Mouse (Mus musculus): ENCODE data around the gene Sec22b. TPM values are rescaled to one million over a fixed set of nuclear protein-coding genes. Genes with fewer than 3 reads are reported as not detected.

Sec22b gene
- 10 to 100 TPM; 67.9 to 81.1 TPM for total RNA-seq (2021)

DNA sequence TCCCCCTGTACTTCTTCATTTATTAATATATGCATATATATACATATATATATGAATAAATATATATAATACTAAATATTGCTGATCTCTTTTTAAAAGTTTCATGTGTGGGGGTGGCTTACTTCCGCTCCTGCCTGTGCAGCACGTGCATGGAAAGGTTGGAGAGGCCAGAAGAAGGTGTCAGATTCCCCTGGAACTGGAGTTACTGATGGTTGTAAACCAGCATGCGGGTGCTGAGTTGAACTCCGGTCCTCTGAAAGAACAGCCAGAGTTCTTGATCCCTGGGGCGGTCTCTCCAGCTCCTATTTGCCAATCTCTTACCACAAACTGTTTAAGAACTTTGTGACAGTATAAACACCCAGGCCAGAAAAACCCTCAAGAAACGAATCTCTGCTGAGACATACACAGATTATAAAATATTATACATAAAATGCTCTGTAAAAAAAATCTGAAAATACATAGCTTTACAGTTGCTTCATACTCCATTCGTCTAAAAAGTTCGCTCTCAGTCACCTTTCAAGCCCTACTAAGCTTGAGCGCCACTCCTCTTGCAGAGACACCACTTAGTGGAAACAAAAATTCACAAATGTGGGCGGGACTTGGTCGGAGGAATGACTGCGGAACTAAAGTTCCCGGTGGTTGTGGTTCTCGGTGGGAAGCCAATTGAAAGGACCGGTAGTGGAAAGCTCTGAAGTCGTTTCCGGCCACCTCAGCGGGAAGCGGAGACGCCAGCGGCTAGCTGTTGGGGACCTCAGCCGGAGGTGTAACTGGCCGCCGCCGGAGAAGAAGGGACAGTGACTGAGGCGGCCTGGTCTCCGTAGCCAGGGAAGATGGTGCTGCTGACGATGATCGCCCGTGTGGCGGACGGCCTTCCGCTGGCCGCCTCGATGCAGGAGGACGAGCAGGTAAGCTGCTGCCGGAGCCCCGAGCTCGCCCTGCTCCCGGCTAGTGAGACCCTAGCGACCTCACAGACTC, at the start of gene Sec22b:
Gene Sec22b (plus strand): TSS at position 675 of the 975 bp plus-strand sequence.
- peak; percentile 77 to 88 for DNase-seq (ENCODE audit: extremely low spot score in 1 of 2, low spot score in 1 of 2)

DNA sequence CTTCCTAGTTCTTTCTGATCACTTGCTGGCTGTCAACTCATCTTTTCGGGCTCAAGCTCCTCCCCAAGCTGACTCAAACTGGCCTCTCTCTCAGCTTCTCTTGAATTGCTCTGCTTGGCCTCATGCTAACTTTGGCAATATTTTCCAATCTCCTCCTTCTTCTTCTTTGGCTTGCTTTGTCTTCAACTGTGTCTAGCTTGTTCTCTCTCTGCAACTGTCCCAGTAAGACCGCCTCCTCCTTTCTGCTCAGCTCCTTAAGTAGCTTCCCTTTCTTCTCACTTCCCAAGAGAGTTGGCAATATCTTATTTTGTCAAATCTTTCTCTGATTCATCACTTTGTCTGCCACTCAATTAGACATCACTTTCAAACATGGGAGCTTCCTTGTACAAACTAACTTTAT, 49.2 kb upstream of the Sec22b start:
- no peak for DNase-seq (ENCODE audit: extremely low spot score in 1 of 2, low spot score in 1 of 2)

DNA sequence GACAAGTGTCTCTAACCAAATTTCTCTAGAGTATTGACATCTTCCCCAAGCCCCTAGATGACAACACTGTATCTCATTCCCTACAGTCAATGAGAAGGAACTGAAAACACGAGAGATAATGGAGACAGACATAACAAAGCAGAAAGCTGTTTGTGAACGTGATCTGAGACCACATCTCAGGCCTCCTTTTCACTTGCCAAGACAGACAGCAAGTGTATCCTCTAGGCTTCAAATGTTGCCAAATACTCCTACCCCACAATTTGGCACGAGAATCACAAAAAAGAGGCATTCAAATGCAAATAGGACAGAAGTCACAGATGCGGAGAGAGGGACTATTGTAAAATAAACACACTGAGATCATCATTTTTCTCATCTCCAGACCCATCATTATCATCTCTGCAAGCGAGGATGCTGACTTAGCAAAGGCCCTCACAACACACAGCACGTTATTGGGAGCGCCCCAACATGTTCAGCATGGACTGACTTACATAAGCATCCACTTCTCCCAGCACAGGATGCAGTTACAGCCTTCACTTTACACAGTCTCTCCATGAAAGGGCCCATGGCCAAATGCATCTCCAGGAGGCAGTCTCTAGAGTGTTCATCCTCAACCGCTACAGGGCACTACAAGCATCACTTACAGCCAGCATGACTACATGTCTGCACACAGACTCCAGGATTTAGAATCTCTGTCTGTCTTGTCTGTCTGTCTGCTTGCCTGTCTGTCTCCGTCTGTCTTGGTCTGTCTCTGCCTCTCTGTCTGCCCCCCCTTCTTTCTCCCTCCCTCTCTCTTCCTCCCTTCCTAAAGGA, 46.2 kb upstream of the Sec22b start:
- peak in 1 of 2 experiments; percentile 23 for DNase-seq (ENCODE audit: extremely low spot score in 1 of 2, low spot score in 1 of 2)

DNA sequence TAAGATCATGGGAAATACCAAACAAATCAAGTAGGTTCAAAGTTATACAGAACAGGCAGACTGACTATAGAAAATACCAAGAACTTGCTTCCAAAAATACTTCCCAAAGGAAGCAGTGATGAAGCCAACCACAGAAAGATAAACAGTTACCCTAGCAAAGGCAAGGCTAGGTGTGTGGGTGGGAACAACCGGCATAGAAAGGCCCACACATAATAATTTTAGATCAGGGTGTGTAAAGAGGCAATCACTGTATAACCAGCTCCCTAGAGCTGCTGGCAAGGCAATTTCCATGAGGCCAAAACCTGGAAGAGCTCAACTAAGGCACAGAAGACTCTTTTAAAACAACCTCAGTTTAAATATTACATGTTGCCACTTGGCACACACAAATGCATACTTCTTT, 41.6 kb upstream of the Sec22b start:
- no peak for DNase-seq (ENCODE audit: extremely low spot score in 1 of 2, low spot score in 1 of 2)

DNA sequence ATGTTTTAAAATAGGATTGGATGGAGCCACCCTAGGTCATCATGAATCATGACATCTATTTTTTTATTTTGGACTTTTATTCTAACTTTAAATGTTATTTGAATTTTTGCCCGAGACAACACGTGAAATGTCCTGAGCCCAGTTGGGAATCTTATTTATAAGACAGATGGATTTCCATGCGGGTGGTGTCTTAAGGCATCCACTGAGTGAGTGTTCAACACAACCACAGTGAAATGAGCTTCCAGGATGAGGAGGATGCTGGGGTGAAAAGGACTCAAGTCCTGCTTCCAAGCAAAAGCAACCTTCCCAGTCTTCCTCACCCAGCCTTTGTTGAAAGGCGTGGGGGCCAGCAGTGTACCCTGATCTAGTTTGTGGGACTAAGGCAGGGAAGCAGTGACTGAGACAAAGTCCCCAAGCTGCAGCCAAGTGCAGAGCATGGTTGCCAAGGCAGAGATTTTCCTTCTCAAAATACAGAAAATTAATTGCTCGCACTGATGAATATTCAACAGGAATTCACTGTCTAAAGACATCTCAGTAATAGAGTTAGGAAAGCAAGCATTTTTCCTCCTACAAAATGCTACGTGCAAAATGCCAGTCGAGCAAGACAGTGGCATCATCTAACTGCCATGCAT, 40.1 kb upstream of the Sec22b start:
- no peak for DNase-seq (ENCODE audit: extremely low spot score in 1 of 2, low spot score in 1 of 2)

DNA sequence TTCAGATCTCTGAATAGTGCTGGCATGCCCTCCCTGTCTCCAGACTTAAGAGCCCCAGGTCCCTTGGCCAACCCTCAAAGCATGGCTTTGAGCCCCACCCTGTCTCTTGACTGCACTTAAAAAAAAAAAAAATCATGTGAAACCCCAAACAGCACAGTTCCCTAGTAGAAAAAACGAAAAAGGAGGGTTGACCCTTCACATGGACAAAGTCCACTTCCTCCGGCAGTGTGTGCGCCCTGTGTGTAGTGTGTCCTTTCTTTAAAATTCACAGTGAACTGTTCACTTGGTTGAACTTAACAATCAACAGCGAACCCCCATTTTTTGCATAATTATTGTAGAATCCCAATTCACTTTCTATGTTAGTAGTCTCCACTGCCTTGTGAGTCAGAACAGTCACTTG, 34.3 kb upstream of the Sec22b start:
- no peak for DNase-seq (ENCODE audit: extremely low spot score in 1 of 2, low spot score in 1 of 2)

DNA sequence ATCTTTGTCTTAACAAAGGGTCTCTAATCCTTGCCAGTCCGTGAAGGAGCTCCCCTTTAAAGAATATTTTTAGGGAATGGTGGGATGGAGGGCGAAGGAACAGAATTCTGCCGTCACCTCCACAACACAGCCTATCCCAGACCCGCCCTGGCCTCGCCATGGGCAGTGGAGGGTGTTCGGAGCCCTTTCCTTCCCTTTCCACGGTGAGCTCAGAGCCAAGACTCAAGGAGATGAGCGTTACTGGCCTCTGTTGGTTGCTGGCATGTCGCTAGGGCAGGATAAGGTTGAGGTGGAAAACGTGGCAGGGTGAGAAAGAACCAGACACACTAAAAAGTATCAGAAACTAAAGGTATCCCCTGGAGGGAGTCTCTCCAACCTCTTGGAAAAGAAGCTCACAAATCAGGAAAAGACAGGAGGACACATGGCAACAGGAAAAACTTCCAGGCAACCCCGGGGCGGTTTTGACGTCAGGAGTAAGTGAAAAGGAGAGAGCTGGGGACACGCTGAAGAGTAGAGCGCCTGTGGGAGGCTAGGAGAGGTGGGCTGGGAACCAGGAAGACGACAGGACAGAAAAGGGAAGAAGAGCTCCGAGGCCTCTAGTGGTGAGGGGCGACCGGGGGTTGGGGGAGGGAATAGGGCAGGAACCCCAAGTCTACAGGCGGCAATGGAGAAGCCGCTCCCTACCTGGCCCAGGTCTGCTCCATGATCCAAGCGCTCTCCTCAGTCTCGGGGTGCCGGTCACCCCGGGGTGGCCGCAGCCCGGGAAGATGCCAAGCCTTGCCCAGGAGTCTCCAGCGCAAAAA, 33.6 kb upstream of the Sec22b start:
- DNase-seq (ENCODE audit: extremely low spot score in 1 of 2, low spot score in 1 of 2) = no peak

DNA sequence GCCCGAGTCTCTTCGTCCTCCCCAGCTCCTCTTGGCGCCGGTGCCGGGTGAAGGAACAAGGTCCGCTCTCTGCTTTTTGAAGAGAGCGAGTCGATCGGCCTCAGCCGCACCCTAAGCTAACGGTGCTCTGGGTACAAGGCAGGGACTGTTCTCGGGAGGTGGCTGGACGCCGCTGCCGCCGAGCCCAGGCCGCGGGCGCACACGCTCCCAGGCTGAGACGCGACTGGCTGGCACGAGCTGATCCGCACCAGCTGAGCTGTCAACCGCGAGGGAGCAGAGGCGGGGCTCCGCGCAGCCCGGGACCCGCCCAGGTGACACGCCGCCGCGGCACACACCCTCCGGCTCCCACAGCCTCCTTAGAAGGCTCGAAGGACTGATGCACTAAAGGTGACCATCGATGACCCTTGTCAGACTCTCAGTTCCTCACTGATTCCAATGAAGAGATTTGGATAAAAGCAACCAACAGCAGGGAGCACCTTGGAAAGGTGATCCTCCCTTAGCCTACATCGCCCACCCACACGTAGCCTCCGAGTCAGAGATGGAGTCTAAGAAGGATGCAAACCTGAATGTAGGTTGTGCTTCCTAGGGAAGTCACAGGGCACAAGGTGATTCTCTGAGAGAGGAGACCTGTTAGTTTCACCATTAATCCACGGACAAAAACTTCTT, 32.8 kb upstream of the Sec22b start:
- peak; percentile 63 to 69 for DNase-seq (ENCODE audit: extremely low spot score in 1 of 2, low spot score in 1 of 2)

DNA sequence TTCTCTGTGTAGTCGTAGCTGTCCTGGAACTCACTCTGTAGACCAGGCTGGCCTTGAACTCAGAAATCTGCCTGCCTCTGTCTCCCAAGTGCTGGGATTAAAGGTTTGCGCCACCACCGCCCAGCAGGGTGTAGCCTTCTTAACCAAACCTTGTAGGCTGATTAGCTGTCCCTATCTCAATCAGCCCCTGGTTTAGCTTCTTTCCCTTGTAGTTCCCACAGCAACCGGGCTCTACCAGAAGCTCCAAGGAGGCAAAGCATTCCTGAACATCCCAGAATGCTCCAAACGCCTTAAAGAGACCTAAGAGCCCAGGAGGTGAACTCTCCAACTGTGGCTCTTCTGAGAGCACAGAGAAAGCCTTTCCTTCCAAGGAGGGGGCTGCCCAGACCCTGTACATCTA, 32.3 kb upstream of the Sec22b start:
- DNase-seq (ENCODE audit: extremely low spot score in 1 of 2, low spot score in 1 of 2) = no peak

DNA sequence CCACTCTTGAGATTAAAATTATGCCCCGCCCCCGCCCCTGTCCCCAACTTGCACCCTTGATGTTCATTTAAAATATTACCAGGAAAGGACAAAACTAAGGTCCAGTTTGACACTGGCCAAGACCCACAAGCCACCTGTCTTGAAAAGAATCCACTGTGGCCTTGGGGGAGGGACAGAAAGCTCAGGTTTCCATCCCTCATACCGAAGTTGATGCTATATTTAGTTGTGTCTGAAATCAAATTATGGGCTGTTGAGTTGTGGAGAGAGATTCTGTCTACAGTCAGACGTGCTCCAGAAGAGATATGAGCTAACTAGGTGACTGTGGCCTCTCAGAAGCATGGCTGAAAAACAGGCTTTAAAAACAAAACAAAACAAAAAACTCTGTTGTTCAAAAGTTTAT, 31.3 kb upstream of the Sec22b start:
- no peak for DNase-seq (ENCODE audit: extremely low spot score in 1 of 2, low spot score in 1 of 2)

DNA sequence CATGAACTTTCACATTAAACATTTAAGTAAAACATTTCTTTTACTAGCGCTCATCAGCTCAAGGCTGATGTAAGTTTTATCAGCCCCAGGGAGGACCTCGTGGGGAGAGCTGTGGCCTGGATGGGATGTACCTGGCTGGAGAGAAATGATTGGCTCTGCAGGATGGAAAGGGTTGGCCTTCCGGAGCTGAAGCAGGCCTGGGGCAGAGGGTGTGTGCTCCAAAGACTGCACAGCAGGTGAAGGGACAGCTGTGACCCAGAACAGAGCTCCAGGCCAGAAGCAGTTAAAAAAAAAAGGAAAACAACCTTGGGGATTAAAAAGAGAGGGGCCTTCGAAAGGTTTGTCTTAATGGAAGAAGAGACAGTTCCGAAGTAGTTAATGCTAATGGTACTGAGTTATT, 26.2 kb upstream of the Sec22b start:
- DNase-seq (ENCODE audit: extremely low spot score in 1 of 2, low spot score in 1 of 2) = no peak

DNA sequence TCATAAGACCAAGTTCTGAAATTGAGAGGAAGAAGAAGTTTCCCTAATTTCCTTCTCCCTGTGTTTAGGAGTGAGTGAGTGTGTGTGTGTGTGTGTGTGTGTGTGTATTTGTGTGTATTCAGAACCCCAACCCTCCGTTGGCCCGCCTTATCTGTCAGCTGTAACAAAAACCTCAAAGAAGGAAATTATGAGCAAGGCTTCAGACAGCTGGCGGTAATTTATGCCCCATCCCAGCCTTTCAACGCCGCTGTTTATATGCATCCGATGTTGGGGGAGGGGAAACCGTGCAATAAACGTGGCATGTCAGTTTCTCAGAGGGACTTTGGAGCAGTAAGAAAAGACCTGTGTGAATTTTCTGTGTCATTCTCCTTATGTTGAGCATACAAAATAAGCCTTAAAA, 24.7 kb upstream of the Sec22b start:
- DNase-seq (ENCODE audit: extremely low spot score in 1 of 2, low spot score in 1 of 2) = no peak

DNA sequence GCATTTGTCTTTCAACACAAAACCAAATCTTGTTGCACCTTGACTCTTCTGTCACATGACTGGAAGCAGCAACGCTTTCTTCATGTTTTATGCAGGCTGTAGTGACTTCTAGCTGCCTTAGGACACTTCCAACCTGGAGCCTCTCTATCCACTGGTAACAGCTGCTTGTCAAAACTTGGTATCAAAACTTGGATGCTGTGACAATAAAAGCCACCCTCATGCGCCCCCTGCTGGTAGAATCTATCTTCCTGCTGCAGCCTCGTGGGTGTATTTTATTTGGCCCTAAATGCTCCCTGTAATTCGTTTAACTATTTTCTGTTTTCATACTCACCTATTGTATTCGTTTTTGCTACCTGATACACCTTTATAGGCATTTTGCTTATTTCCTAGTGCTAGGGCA, 21.8 kb upstream of the Sec22b start:
- DNase-seq (ENCODE audit: extremely low spot score in 1 of 2, low spot score in 1 of 2) = peak; percentile 75 to 90

DNA sequence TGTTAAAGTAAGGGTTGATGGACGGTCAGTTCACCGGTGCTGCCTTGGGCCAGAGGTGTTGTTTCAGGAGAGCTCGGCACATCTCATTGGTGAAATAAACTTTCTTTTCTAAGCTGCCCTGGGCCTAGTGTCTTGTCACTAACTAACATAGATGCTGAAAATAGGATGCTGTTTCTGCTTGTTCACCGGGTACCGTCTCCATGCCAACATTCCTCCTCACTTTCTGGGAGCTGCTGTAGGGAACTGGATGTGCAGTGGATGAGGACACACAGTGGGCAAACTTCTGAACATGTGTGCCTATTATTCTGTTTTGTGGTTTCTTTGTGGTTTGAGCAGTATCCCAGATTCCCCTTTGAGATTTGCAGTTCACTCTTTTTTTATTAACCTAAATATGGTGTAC, 19.4 kb upstream of the Sec22b start:
- DNase-seq (ENCODE audit: extremely low spot score in 1 of 2, low spot score in 1 of 2) = no peak

DNA sequence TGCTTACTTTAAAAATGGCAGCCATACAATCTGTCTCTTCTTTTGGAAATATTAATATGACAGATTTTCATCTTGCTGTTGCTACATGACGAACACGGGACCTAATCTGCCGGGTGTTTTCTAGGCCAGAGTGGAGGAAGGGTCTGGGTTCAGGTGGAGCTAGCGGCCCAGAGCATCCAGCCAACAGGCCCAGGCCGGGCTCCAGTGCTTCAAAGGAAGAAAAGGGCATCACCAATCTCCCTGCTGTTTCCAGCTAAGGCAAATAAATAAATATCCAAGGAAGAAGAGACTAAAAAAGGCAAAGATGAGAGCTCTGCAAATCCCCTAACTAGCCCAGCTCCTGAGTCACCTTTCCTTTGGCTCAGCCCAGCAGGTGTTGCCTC, 13.2 kb upstream of the Sec22b start:
- peak in 1 of 2 experiments; percentile 17 for DNase-seq (ENCODE audit: extremely low spot score in 1 of 2, low spot score in 1 of 2)

DNA sequence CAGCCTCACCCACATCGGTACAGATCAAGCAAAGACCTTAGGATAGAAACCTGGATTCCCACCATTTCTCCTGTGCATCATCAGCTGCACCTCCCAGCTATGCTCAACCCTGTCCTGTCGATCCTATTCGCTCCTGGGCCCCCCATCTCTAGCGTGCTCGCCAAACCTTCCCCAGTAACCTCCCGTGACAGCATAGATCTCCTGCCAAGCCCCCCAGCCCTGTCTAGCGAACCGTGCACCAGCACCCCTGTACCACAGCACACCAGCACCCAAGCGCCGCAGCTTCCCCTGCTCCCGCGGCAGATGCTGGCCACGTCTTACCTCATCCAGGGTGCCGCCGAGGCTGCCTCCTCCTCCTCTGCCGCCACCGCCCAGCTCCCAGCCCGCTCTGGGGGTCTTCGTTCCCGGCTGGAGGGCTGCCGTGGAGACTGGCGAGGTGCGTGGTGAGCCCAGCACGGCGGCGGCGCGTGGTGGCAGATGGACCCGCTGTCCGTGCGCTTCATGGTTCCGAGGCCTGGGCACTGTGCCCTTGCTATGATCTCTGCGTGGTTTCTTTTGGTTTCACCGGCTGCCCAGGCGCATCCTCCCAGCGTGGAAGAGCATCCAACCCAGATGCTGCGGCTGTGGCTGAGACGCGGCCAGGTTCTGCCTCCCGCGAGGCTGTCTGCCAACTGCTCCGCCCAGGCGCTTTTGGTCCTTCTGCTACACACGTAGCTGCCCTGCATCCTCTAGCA, 12.7 kb upstream of the Sec22b start, which contains the start of gene Pde4dip:
Gene Pde4dip (minus strand): TSS at position 540 of the 734 bp plus-strand sequence.
- peak; percentile 57 to 69 for DNase-seq (ENCODE audit: extremely low spot score in 1 of 2, low spot score in 1 of 2)

DNA sequence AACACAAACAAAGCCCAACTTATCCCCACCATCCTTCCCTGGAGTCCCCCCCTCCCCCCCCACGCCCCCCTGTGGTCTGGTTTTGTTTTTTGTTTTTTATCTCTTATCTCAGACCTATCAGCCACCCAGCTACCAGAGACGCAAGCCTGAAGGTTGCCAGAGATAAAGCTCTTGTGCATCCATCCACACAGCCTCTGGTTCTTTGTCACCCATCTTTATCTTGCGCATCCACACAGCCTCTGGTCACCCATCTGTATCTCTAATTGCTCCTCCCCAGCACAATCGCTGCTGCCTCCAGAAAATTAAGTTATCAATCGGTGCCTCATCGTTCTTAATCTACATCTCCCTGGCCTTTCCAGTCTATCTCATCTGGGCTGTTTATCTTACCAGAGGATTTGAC, 10.8 kb upstream of the Sec22b start:
- no peak for DNase-seq (ENCODE audit: extremely low spot score in 1 of 2, low spot score in 1 of 2)

DNA sequence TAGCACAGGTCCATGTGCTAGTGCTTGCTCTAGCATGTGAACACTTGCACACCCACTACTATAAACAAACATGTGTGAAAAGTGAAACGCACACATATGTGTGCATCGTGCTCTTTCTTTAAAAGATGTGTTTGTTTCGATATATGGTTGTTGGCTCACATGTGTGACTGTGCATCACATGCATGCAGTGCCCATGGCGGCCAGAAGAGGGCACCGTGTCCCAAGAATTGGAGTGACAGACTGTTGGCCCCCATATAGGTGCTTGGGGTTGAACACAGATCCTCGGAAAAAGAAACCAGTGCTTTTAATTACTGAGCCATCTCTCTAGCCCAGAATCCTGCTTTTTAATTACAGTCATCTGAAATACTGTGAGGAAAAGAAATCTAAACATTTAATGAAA, 6.3 kb upstream of the Sec22b start:
- peak in 1 of 2 experiments; percentile 17 for DNase-seq (ENCODE audit: extremely low spot score in 1 of 2, low spot score in 1 of 2)

DNA sequence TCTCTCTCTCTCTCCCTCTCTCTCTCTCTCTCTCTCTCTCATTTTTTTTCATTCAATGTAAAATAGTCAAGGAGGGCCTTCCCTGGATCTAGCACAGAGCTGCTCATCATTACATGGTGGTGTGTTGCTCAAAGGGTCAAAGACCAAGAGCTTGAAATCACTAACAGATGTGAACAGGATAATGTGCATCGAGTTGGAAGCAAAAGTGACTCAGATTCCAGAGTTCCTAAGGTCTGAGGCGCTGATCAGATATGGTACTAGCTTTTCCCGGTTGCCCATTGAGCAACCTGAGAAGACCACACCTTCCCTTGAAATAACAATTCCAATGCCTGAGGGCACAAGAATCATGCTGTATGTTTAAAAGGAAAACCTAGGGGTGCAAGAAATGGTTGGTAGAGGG, 2.6 kb upstream of the Sec22b start:
- no peak for DNase-seq (ENCODE audit: extremely low spot score in 1 of 2, low spot score in 1 of 2)
